Mouse (Mus musculus): Measurements from ENCODE around the gene Psmb8. TPM values are rescaled to one million over a fixed set of nuclear protein-coding genes. Genes with fewer than 3 reads are reported as not detected.

Psmb8 gene
- 1 to 10 TPM; 2.2 to 3.4 TPM for total RNA-seq (2021)
- long read RNA-seq, experiment 1, partial matches to known transcripts, result 0 of 7 reads
- long read RNA-seq, experiment 1, other reads (novel, unspliced or antisense), result 3 of 7 reads
- long read RNA-seq, experiment 2, partial matches to known transcripts, result 0 of 8 reads
- long read RNA-seq, experiment 2, other reads (novel, unspliced or antisense), result 4 of 8 reads

- DNase-seq, result peak; percentile 92
Observed at GRCm38 (mm10) chr17:34196941-34197894, at the start of gene Psmb8. TSS of gene Psmb8 (plus strand) at chr17:34197721.

DNA sequence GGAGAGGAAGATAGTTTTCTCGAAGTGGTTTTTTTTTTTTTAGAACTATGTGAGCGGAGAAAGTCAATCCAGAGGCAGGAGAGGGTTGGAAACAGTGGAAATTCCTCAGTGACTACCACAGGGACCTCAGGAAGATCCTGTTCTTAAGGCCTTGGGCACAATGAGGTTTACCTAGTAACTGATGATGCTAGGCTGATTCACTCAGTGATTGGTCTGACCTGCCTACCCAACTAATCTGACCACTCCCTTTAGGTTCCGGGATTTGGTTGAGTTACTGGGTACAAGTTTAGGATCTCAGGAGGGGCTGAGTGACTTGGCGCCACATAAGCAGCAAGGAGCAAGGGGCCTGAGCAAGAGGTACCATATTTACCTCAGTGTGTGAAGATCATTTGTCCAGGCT, 44.6 kb upstream of the Psmb8 start, which contains the start of gene H2-DMb1:
H2-DMb1 (plus strand) TSS at position 150 of the 400 bp plus-strand sequence.
- peak within 1 kb of the TSS; percentile 17; the same call in 1 of the 2 replicates for H3K4me3 ChIP-seq
- intact Hi-C loops (cut with DNase I), result no loop called here
- DNase-seq, result no peak
- no peak for TF ChIP-seq CTCF (IDR thresholded peaks at IDR 0.05)
- H3K27ac ChIP-seq, result no peak within 1 kb of the TSS

More at GRCm38 (mm10) chr17:34196941-34197894, at the start of gene Psmb8:
- Histone ChIP-seq H3K27ac (peak within 1 kb of the TSS; percentile 82), H3K4me3 (peak within 1 kb of the TSS; percentile 87)
- no peak for TF ChIP-seq CTCF (IDR thresholded peaks at IDR 0.05)
- intact Hi-C loops (cut with DNase I), result no loop called here

- no peak for DNase-seq
- intact Hi-C loops (cut with DNase I), result no loop called here
- Histone ChIP-seq H3K4me3 (no peak overlapping the region), H3K27ac (no peak overlapping the region)
- TF ChIP-seq CTCF (IDR thresholded peaks at IDR 0.05), result no peak
Observed at GRCm38 (mm10) chr17:34155534-34155933, 42.0 kb upstream of the Psmb8 start.

DNA sequence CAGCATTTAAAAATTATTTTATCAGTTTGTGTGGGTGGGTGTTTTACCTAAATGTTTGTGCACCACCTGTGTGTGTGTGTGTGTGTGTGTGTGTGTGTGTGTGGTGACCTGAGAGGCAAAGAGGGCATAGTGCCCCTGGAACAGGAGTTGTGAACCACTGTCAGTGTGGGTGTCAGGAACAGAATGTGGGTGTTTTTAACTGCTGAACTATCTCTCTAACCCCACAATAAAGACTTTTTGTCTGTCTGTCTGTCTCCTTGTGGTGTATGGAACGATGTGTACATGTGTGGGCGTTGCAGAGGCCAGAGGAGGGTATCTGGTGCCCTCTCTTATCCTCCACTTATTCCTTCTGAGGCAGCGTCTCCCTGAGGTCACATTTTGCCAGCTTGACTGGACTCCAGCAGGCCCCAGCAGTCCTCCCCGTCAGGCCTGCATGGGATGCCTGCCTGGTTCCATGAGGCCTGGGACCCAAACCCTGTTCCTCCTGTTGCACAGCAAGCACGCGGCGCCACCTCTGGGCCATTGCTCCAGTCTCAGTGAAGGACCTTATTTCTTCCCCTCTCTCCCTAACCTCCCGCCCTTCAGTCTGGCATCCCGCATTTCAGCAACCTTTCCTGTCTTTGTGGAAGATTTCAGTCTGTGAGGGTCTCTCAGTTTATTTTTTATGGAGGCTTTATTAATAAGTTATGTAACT, 33.2 kb upstream of the Psmb8 start:
- no peak for DNase-seq
- peak; percentile 23; the same call in 1 of the 2 replicates for TF ChIP-seq CTCF (IDR thresholded peaks at IDR 0.05)
- H3K4me3 ChIP-seq, result no peak overlapping the region
- no peak overlapping the region for H3K27ac ChIP-seq
- intact Hi-C loops (cut with DNase I), result no loop called here

DNA sequence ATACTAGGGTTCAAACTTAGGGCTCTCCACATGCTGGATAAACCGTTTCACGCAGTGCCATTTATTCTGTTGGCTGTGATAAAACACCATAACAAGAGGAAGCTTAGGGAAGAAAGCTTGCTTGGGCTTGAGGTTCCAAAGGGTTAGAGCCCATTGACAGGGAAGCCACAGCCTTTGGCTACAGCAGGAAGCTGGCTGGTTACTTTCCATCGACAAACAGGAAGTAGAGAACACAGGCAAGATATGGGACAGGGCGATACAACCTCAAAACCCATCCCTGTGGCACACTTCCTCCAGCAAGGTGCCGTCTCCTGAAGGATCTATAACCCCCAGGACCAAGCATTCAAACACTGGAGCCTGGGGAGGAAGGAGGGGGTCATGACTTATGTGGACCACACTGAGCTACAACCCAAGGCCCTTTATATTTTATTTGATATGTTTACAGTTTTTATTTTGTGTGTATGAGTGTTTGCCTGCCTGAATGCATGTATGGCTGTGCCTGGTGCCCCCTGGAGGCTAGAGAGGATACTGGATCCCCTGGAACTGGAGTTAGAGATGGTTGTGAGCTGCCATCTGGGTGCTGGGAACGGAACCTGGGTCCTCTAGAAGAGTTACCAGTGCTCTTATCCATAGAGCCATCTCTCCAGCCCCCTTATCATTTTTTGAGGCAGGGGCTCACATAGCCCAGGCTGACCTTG, 32.3 kb upstream of the Psmb8 start:
- no peak overlapping the region for H3K4me3 ChIP-seq
- DNase-seq, result no peak
- peak; percentile 35; the same call in 1 of the 2 replicates for TF ChIP-seq CTCF (IDR thresholded peaks at IDR 0.05)
- no peak overlapping the region for H3K27ac ChIP-seq
- intact Hi-C loops (cut with DNase I), result no loop called here

DNA sequence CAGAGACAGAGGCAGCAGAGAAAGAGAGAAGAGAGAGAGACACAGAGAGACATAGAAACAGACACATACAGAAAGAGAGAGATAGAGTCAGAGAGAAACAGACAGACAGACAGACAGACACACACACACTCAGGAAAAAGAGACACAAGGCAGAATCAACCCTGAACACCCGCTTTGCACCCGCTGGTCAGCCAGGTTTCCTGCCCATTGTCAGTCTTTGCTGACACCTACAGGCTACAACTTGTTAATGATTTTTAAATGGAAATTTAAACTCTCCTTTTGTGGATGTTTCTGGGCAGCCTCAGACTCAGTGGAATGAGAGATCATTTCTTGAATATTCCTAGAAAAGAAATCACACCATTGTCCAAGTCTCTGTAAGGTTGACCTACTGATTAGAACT, 28.2 kb upstream of the Psmb8 start:
- DNase-seq, result peak; percentile 53
- H3K27ac ChIP-seq, result no peak overlapping the region
- no peak overlapping the region for H3K4me3 ChIP-seq
- TF ChIP-seq CTCF (IDR thresholded peaks at IDR 0.05), result peak; percentile 74
- intact Hi-C loops (cut with DNase I), result loop anchor here (1.0 to 2.0 kb wide), 3 partner anchors 34 to 92 kb away; no protein-coding TSS in a partner anchor

DNA sequence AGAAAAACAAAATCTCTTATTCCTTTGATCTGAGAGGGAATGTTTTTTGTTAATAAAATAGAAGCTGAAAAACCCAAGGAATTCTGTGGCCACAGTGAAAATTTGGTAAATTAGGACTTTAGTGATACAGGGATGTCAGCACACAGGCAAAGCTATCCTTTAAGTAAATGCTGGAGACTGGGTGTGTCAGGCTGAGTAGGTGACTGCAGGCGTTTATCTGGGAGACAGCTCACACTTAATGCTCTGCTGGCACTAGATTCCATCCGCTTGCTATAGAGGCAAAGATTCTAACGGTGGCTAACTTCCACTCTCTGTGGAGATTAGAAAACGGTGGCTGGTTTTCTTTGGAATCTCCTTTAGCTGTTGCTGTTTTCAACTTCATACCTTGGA, 27.0 kb upstream of the Psmb8 start:
- Histone ChIP-seq H3K27ac (no peak overlapping the region), H3K4me3 (no peak overlapping the region)
- intact Hi-C loops (cut with DNase I), result loop anchor here (1.0 to 10.0 kb wide), 4 partner anchors 34 to 134 kb away; partner anchors contain the start of gene H2-Eb1
- DNase-seq, result no peak
- TF ChIP-seq CTCF (IDR thresholded peaks at IDR 0.05), result no peak

DNA sequence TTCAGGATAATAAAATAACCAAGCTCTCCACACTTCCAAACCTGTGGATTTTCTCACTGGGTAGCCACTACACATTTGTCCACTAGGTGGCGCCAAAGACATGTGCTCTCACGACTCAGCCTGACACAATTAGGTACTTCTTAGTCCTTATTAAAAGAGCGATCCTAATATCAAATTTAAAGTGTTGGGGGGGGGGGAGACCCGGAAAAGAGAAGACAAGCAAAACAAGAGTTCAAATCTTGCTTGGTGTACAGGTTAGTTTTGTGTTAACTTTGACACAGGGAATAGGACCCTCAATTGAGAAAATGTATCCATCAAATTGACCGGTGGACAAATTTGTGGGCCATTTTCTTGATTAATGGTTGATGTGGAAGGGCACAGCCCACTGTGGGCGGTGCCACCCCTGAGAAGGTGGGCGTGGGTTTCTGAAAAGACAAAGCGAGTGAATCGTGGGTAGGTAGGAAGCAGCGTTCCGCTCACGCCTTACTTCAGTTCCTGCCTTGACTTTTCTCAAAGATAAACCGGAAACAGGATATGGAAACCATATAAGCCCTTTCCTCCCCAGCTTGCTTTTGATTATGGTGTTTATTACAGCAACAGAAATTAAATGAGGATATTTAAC, 26.5 kb upstream of the Psmb8 start:
- intact Hi-C loops (cut with DNase I), result loop anchor here (1.0 to 10.0 kb wide), 4 partner anchors 34 to 134 kb away; partner anchors contain the start of gene H2-Eb1
- Histone ChIP-seq H3K27ac (no peak overlapping the region), H3K4me3 (peak overlapping the region; percentile 52)
- DNase-seq, result peak; percentile 81
- TF ChIP-seq CTCF (IDR thresholded peaks at IDR 0.05), result peak; percentile 90

DNA sequence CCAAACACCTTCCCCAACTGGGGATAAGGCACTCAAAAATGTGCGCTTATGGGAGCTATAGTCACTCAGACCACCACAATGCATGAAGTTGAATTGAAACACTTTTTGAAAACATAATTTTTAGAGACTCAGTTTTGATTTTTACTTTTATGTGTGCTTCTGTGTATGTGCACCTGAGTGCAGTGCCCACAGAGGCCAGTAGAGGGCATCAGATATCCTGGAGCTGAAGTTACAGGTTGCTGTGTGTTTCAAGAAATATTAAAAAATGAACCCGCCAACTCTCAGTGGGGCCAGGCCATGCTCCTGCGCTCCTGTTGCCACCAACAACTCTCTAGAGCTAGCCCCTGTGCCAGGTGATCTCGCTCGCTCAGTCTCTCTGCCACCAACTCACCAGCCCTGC, 25.0 kb upstream of the Psmb8 start:
- no peak for DNase-seq
- TF ChIP-seq CTCF (IDR thresholded peaks at IDR 0.05), result peak; percentile 16; the same call in 1 of the 2 replicates
- intact Hi-C loops (cut with DNase I), result loop anchor here (5.0 to 10.0 kb wide), 2 partner anchors 45 to 132 kb away; partner anchors contain the start of gene H2-Eb1
- Histone ChIP-seq H3K4me3 (no peak overlapping the region), H3K27ac (no peak overlapping the region)

DNA sequence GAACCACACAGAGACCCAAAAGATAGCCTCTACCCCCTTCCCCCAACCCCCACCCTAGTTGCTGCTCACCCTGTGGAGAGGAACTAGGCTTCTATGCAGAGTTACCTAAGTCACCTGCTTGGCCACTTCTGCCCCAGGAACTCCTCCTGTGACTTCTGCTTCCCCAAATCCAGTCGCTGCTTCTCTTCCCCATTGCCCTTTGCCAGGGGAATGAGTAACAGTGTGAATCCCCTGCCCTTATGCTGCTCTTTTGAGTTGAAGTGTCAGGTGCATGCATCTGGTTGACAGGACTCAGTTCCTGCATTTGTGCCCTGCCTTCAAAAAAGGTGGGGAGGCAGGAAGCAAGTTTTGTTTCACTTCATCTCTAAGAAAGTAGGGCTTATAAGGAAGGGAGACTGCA, 23.4 kb upstream of the Psmb8 start:
- intact Hi-C loops (cut with DNase I), result loop anchor here (5.0 to 10.0 kb wide), 2 partner anchors 43 to 131 kb away; partner anchors contain the start of gene H2-Eb1
- TF ChIP-seq CTCF (IDR thresholded peaks at IDR 0.05), result no peak
- no peak for DNase-seq
- Histone ChIP-seq H3K4me3 (no peak overlapping the region), H3K27ac (no peak overlapping the region)

- Histone ChIP-seq H3K27ac (no peak overlapping the region), H3K4me3 (no peak overlapping the region)
- TF ChIP-seq CTCF (IDR thresholded peaks at IDR 0.05), result peak; percentile 43; the same call in 1 of the 2 replicates
- intact Hi-C loops (cut with DNase I), result loop anchor here (10.0 kb wide), 1 partner anchor 128 kb away; the partner anchor contains the start of gene H2-Eb1
- no peak for DNase-seq
Observed at GRCm38 (mm10) chr17:34177179-34177578, 20.3 kb upstream of the Psmb8 start.

Measured in gastrocnemius, adult 2 months (tissue).